Mouse (Mus musculus) olfactory bulb, adult 2 months (tissue): ENCODE results near the gene Zfp825.
A peak's percentile ranks its signal among the peaks of the same experiment; 100 is the strongest.

Source experiments
- CTCF ChIP-seq: fragments of 200-500 bp; IDR thresholded peaks from 2 replicates; pipeline ENCODE4 v1.5.1; 2012; ENCODE audit warnings: low read depth, mild to moderate bottlenecking, low read length, moderate library complexity; ENCODE audit not compliant: insufficient read depth
- POLR2A ChIP-seq: fragments of 200-500 bp; IDR thresholded peaks from 2 replicates; pipeline ENCODE4 v1.6.1; 2012; ENCODE audit warnings: mild to moderate bottlenecking, low read depth, low read length, moderate library complexity; ENCODE audit not compliant: insufficient read depth

- no peak for TF ChIP-seq CTCF
- peak; percentile 73 for TF ChIP-seq POLR2A
These were observed at the start of gene Zfp825 for GRCm38 (mm10) chr13:74493911-74494679.
